Mouse (Mus musculus) embryonic stem cell, embryonic (primary cell): ENCODE measurements at regions not wholly inside any gene's neighbourhood (a gene's known extent, or its start where the extent isn't known, plus 50 kb on each side); places are given as distances from the start of the nearest gene placed in this dataset.
"Not testable (repeated sequence)": the region's sequence is repeated elsewhere in the genome, so short reads cannot be mapped to it uniquely, and the experiment has no call there.

Experiments
- CTCF ChIA-PET, 4 experiments: fragments of 300-600 bp in 2 of 4; fragments of 350-600 bp in 2 of 4; sonication (Branson Sonifier 250); formaldehyde crosslinking; loops; one replicate each; lab custom pipeline; 2022; ENCODE audit warnings: inconsistent platforms in 2 of 4; lab: Charles Lee
- POLR2A ChIA-PET, 4 experiments: fragments of 300-600 bp in 2 of 4; fragments of 350-600 bp in 2 of 4; sonication (Branson Sonifier 250); formaldehyde crosslinking; loops; one replicate each; lab custom pipeline; 2022; ENCODE audit warnings: antibody characterized with exemption in 4 of 4, inconsistent platforms in 1 of 4; lab: Charles Lee

GRCm38 (mm10) chr3:57950431-57951331 lies 102.8 kb upstream of the Pfn2 start:
- CTCF ChIA-PET: no interaction called here
- POLR2A ChIA-PET: no interaction called here

DNA sequence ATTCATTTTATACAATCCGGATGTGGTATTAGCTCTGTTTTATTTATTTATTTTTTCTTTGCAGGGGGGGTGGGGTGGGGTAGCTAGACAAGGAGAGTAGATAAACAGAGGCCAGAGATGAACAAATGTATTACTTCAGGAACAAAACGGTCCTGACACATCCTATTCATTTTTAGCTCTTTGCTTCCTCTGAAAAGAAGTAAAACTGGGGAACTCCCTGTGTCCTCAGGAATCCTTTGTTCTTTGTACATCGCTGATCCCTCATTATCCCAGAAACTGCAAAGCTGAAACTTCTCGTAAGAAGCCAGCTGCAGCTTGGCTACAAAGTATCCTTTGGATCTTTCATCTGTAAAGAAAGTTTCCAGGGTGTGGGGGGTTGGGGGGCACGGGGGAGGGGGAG lies 103.6 kb upstream of the Pfn2 start:
- POLR2A ChIA-PET: no interaction called here
- CTCF ChIA-PET: interaction anchor here in 1 of 4 experiments (0.6 kb wide), 1 partner anchor 123 kb away, joined by 5 read pairs; no protein-coding TSS in a partner anchor

DNA sequence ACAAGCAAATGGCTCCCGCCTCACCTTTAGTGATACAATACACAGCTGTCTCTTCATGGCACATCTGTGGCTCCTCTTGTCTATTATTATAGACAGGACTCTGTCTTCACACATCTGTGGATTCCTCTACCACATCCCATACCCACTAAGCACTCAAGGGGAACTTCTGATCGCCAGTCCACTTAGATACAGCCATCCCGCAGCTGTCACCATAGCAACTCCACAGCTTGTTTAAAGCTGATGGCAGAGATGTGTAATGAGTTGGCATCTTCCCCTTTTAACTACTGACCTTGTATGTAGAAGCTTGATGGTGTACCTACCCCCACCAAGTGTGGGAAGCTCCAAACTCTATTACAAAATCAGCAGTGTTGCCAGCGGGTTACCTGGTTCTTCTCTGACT lies 109.5 kb upstream of the Pfn2 start:
- ChIA-PET POLR2A (interaction anchor here in 1 of 4 experiments (1.1 kb wide), 1 partner anchor 9 kb away, joined by 3 read pairs; no protein-coding TSS in a partner anchor), CTCF (interaction anchor here in 1 of 4 experiments (1.6 kb wide), 1 partner anchor 290 kb away, joined by 6 read pairs; no protein-coding TSS in a partner anchor)

GRCm38 (mm10) chr3:57963965-57964364 lies 116.1 kb upstream of the Pfn2 start:
- CTCF ChIA-PET: no interaction called here
- POLR2A ChIA-PET: interaction anchor here in 1 of 4 experiments (0.6 kb wide), 1 partner anchor 455 kb away, joined by 4 read pairs; no protein-coding TSS in a partner anchor

- POLR2A ChIA-PET, CTCF ChIA-PET: not testable (repeated sequence)
Measured at GRCm38 (mm10) chr3:57970614-57971013, 122.7 kb upstream of the Pfn2 start.

DNA sequence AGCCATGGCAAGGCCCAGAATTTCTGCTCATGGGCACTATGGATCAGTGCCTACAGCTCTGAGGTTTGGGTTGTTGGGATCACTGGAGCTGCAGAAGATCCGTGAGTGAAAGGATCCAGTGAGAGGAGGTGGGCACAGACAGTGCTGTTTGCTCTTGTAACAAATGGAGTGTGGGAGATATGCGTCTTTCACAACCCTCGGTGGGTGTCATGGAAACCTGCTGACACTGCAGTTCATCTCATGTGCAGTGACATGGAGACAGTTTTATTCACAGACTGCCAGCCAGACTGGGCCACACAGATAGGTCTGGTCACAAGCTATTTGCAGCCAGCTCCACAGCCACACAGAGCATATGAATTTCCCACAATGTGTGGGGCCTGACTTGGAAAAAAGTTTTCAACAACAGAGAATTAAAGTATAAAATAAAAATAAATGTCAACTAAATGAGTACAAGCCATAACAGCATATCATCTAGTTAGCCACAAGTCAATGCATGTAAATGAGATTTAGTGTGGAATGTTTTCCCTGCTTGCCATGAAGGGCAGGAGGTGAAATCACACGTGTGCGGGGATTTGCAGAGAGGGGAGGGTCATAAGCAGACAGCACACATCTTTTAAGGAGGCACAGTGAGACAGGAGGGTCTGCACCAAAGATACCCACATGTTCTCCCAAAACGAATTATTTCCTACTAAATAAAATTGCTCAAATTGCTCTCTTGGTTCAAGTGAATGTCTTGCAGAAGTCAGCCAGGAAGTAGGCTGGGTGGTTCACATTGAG lies 124.8 kb upstream of the Pfn2 start:
- ChIA-PET POLR2A (no interaction called here), CTCF (no interaction called here)

GRCm38 (mm10) chr3:57973546-57973945 lies 125.7 kb upstream of the Pfn2 start:
- ChIA-PET CTCF (interaction anchor here in 1 of 4 experiments (0.5 kb wide), 1 partner anchor 8 kb away, joined by 3 read pairs; no protein-coding TSS in a partner anchor), POLR2A (no interaction called here)

DNA sequence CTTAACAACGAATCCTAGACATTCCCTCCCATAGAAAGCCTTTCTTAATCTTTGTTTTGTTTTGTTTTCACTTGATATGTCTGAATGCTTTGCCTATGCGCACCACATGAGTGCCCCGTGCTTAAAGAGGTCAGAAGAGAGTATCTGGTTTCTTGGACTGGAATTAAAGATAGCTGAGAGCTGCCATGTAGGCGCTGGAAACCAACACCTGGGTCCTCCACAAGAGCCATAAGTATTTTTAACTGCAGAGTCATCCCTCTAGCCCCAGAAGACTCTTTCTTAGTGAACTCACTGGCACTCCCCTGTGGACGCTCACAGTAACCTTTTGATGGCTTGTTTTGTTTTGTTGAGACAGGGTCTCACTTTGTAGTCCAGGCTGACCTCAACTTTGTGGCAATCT lies 127.5 kb upstream of the Pfn2 start:
- ChIA-PET POLR2A (no interaction called here), CTCF (no interaction called here)

GRCm38 (mm10) chr3:57976640-57977229 lies 128.9 kb upstream of the Pfn2 start:
- ChIA-PET CTCF (no interaction called here), POLR2A (interaction anchor here in 1 of 4 experiments (0.7 kb wide), 1 partner anchor 169 kb away, joined by 7 read pairs; no protein-coding TSS in a partner anchor)

GRCm38 (mm10) chr3:57988175-57988574 lies 140.3 kb upstream of the Pfn2 start:
- POLR2A ChIA-PET: no interaction called here
- CTCF ChIA-PET: interaction anchor here in 1 of 4 experiments (1.0 kb wide), 1 partner anchor 321 kb away, joined by 3 read pairs; no protein-coding TSS in a partner anchor

- ChIA-PET CTCF (interaction anchor here in 1 of 4 experiments (0.7 kb wide), 1 partner anchor 412 kb away, joined by 3 read pairs; no protein-coding TSS in a partner anchor), POLR2A (interaction anchor here in 1 of 4 experiments (0.7 kb wide), 1 partner anchor 519 kb away, joined by 3 read pairs; no protein-coding TSS in a partner anchor)
Measured at GRCm38 (mm10) chr3:57990738-57991137, 142.9 kb upstream of the Pfn2 start.

DNA sequence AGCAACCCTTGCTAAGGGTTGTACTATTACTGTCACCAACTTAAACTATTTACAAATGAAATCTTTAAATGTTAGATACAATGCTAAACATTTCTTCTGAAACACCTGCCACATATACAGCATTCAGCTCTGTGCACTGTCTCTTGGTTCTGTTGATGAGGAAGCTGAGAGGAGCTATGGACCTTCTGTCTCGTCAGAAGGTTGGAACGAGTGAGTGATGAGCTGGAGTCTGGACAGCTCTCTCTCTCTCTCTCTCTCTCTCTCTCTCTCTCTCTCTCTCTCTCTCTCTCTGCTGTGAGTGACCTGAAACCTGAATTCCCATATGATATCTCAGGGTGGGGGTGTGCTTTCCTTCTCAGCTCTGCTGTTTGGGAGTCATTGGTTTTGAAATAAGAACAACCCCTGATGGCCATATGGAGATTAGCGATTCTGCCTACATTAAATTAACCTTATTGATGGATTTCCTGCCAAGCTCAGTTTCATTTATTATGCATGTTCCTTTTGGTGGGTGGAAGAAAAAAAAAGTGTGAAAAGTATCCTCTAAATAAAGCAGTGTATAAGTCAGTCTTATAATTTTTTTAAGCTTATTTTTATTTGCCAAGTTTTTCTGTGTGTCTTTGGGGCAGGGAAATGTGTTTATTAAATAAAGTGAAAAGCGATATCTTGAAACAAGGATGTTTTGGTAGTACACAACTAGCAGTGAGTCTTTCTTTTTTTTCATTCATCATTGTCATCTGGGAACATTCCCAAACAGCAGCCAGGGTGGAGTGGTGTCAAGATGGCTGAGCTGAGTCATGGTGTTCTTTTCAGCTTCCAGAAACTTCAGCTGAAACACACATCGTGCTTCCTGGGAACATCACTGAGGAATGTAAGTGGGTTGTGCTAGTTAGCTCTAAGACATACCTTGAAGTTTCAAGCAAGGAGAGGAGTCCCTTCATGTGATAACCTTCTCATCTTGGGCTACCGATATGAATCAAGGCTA lies 150.5 kb upstream of the Pfn2 start:
- POLR2A ChIA-PET: interaction anchor here in 1 of 4 experiments (0.6 kb wide), 1 partner anchor 556 kb away, joined by 3 read pairs; no protein-coding TSS in a partner anchor
- CTCF ChIA-PET: interaction anchor here in 1 of 4 experiments (0.6 kb wide), 1 partner anchor 1024 kb away, joined by 3 read pairs; no protein-coding TSS in a partner anchor

DNA sequence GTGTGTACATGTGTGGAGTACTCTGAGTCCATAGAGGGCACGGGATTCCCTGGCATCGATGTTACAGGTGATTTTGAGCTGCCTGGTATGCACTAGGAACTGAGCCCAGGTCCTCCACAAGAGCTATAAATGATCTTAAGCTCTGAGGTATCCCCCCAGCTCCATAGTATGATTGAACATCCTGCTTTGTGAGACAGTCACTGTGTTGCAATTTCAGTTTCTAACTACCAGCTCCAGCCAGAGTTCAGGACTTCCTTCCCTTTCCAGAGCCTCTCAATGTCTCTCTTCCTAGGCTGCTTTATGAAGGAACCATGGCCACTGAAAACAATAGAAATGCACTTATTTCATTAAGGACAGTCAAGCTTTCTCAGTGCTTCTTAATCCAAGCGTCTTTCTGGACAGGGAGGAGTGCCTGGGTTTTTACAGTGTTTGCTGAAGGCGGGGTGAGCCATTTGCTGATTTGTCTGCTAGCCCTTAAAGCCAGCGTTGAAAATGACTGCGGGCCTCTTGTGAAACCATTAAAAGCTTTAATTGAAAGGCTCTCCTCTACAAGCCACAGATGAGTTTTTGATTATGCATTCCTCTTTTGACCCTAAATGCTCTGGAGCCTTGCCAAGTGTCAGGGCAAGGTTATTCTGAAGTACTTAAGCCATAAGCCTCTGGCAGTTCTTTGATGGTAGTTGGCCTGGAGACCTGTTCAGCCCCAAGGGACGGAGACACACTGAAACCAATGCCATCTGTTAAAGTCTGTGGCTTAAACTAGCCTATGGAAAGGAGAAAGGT lies 155.1 kb upstream of the Pfn2 start:
- POLR2A ChIA-PET: no interaction called here
- CTCF ChIA-PET: no interaction called here

DNA sequence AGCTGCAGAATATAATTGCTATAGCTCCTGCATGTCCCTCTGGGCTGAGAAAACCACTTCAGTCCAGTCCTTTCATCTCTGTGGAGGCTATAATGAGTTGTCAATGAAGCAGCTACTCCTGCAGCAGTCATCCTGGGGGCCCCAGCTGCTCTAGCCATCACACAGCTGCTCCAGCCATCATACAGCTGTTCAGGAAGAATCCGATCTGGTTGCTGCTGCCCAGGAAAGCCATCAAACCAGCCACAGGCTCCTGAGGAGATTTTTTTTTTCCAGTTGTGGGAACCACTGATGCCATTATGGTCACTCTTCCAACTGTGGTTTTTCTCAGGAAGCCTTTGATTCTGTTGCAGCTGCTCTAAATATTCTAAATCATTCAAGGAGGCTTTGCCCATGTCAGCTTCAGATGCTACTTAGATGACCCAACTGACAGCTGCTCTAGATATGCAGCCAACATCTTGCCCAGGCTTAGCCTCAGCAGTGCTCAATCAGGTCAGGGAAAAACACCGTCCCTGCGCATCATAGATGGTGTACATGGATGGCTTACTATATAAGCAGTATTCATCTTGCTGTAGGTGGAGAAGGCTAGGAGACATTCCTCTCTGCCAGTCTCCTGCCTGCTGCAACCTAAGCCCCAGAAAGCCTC lies 177.0 kb upstream of the Pfn2 start:
- ChIA-PET CTCF (no interaction called here), POLR2A (interaction anchor here in 2 of 4 experiments (0.5 to 0.6 kb wide), 2 partner anchors 32 to 91 kb away, joined by 3 read pairs; no protein-coding TSS in a partner anchor)

- CTCF ChIA-PET: interaction anchor here in 1 of 4 experiments (0.5 kb wide), 1 partner anchor 36 kb away, joined by 4 read pairs; no protein-coding TSS in a partner anchor
- POLR2A ChIA-PET: no interaction called here
Measured at GRCm38 (mm10) chr3:58049618-58050017, 201.7 kb upstream of the Pfn2 start.

DNA sequence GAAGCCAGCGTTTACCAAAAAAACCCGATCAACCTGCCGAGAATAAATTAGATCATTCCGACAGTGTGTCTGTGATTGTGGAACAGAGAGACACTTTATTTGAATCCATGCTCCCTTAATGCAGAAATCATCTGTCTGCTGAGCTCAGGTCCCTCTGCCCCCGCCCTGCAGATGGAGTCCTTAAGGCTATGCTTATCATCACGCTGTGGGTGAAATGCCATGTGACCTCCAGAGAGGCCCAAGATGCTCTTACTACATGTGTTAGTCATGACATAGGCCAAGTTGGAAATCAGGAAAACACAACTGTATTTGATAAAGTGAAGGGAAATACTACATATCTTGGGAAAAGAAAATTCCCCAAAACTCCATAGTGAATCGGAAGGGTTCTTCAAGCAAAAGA lies 206.8 kb upstream of the Pfn2 start:
- ChIA-PET POLR2A (no interaction called here), CTCF (interaction anchor here in 2 of 4 experiments (0.6 to 1.3 kb wide), 2 partner anchors 34 to 909 kb away, joined by 3 to 4 read pairs; no protein-coding TSS in a partner anchor)
